Mouse (Mus musculus) CH12.LX (cell line): ENCODE results near the gene 5730522E02Rik. TPM values are rescaled to one million over a fixed set of nuclear protein-coding genes. Genes with fewer than 3 reads are reported as not detected.

Source experiments
- DNase-seq: peaks from one replicate; pipeline ENCODE4 v3.0.0-alpha.2; 2013; ENCODE audit errors: extremely low read depth
- H3K27ac ChIP-seq: 2 replicates; pipeline ENCODE4 v1.5.1; 2012; ENCODE audit warnings: low read depth, mild to moderate bottlenecking, control low read depth, moderate library complexity; ENCODE audit not compliant: insufficient read depth
- H3K27me3 ChIP-seq: replicated peaks from 2 replicates; pipeline ENCODE3; 2012; ENCODE audit warnings: inconsistent platforms
- H3K36me3 ChIP-seq, 2 experiments: replicated peaks in 1 of 2; 2 replicates each; pipeline versions ENCODE3 to v1.6.1; 2012; ENCODE audit warnings: inconsistent platforms in 1 of 2, low read length in 1 of 2, mild to moderate bottlenecking in 1 of 2, mixed read lengths in 1 of 2, moderate library complexity in 1 of 2; ENCODE audit not compliant: control insufficient read depth in 1 of 2, insufficient read depth in 1 of 2
- H3K4me1 ChIP-seq, 2 experiments: 2 replicates each; pipeline ENCODE4 v1.6.1; 2012; ENCODE audit warnings: inconsistent platforms in 1 of 2, moderate library complexity in 1 of 2; ENCODE audit not compliant: insufficient read depth in 2 of 2, control insufficient read depth in 1 of 2
- H3K4me2 ChIP-seq: 2 replicates; pipeline ENCODE4 v1.6.1; 2012; ENCODE audit warnings: low read depth, mild to moderate bottlenecking, control low read depth; ENCODE audit not compliant: poor library complexity, insufficient read depth, severe bottlenecking
- H3K4me3 ChIP-seq, 3 experiments: fragments of 150-350 bp in 1 of 3; sonication (generic) in 1 of 3; replicated peaks in 1 of 3; 2 replicates each; pipeline versions ENCODE3 to v1.5.1; 2011 to 2012; ENCODE audit warnings: low read depth in 2 of 3, low read length in 2 of 3, mild to moderate bottlenecking in 2 of 3, moderate library complexity in 2 of 3, control low read depth in 1 of 3, improper control_type of control experiment in 1 of 3, inconsistent platforms in 1 of 3, mixed read lengths in 1 of 3; ENCODE audit not compliant: poor library complexity in 1 of 3
- H3K79me2 ChIP-seq: replicated peaks from 2 replicates; pipeline ENCODE4 v1.6.1; 2012; ENCODE audit warnings: mild to moderate bottlenecking, moderate library complexity; ENCODE audit not compliant: control insufficient read depth, poor library complexity, insufficient read depth, severe bottlenecking; ENCODE audit errors: extremely low read depth
- H3K9ac ChIP-seq: 2 replicates; pipeline ENCODE4 v1.6.1; 2012; ENCODE audit warnings: low read depth, mild to moderate bottlenecking, control low read depth, moderate library complexity; ENCODE audit not compliant: insufficient read depth
- H3K9me3 ChIP-seq: replicated peaks from 2 replicates; pipeline ENCODE3; 2012; ENCODE audit warnings: low read length, inconsistent platforms, mixed read lengths
- CHD1 ChIP-seq: IDR thresholded peaks from 2 replicates; pipeline ENCODE4 v1.6.1; 2012; ENCODE audit warnings: low read depth, low read length, improper control_type of control experiment, inconsistent platforms
- CTCF ChIP-seq, 2 experiments: IDR thresholded peaks in 1 of 2; conservative IDR thresholded peaks in 1 of 2; 2 replicates each; pipeline ENCODE4 v1.5.1; 2011 to 2012; ENCODE audit warnings: low read depth in 2 of 2, low read length in 2 of 2, improper control_type of control experiment in 1 of 2, inconsistent platforms in 1 of 2, mild to moderate bottlenecking in 1 of 2, moderate library complexity in 1 of 2
- IRF4 ChIP-seq: IDR thresholded peaks from 2 replicates; pipeline ENCODE4 v1.6.1; 2014; ENCODE audit warnings: low read depth, mild to moderate bottlenecking, inconsistent platforms, low read length, improper control_type of control experiment
- JUN ChIP-seq: IDR thresholded peaks from 2 replicates; pipeline ENCODE4 v1.6.1; 2011; ENCODE audit warnings: low read depth, mild to moderate bottlenecking, low read length, improper control_type of control experiment, moderate library complexity; ENCODE audit not compliant: insufficient read depth
- JUND ChIP-seq: conservative IDR thresholded peaks from 2 replicates; pipeline ENCODE4 v1.6.1; 2011; ENCODE audit warnings: low read depth, low read length, improper control_type of control experiment
- KAT2A ChIP-seq: IDR thresholded peaks from 2 replicates; pipeline ENCODE4 v1.6.1; 2012; ENCODE audit warnings: low read length, improper control_type of control experiment, inconsistent platforms; ENCODE audit not compliant: insufficient replicate concordance
- MAX ChIP-seq: IDR thresholded peaks from 2 replicates; pipeline ENCODE4 v1.6.1; 2011; ENCODE audit warnings: low read length, improper control_type of control experiment
- MEF2A ChIP-seq: IDR thresholded peaks from 2 replicates; pipeline ENCODE4 v1.6.1; 2014; ENCODE audit warnings: low read depth, mild to moderate bottlenecking, inconsistent platforms, low read length, improper control_type of control experiment, borderline replicate concordance
- MXI1 ChIP-seq: IDR thresholded peaks from 2 replicates; pipeline ENCODE4 v1.6.1; 2011; ENCODE audit warnings: mild to moderate bottlenecking, low read depth, low read length, improper control_type of control experiment
- MYC ChIP-seq: IDR thresholded peaks from 2 replicates; pipeline ENCODE4 v1.6.1; 2011; ENCODE audit warnings: low read depth, mild to moderate bottlenecking, improper control_type of control experiment, low read length
- NELFE ChIP-seq: IDR thresholded peaks from 2 replicates; pipeline ENCODE4 v1.6.1; 2011; ENCODE audit warnings: low read depth, low read length, improper control_type of control experiment
- NRF1 ChIP-seq: IDR thresholded peaks from 2 replicates; pipeline ENCODE4 v1.6.1; 2014; ENCODE audit warnings: low read depth, mild to moderate bottlenecking, inconsistent platforms, low read length, improper control_type of control experiment, moderate library complexity
- POLR2A ChIP-seq: IDR thresholded peaks from 2 replicates; pipeline ENCODE4 v1.6.1; 2011; ENCODE audit warnings: low read depth, mild to moderate bottlenecking, improper control_type of control experiment, low read length
- RAD21 ChIP-seq: IDR thresholded peaks from 2 replicates; pipeline ENCODE4 v1.6.1; 2011; ENCODE audit warnings: low read depth, mild to moderate bottlenecking, low read length, improper control_type of control experiment, moderate library complexity
- SIN3A ChIP-seq: IDR thresholded peaks from 2 replicates; pipeline ENCODE4 v1.6.1; 2012; ENCODE audit warnings: low read length, improper control_type of control experiment, inconsistent platforms
- SMC3 ChIP-seq: IDR thresholded peaks from 2 replicates; pipeline ENCODE4 v1.6.1; 2011; ENCODE audit warnings: low read depth, low read length, improper control_type of control experiment
- TCF12 ChIP-seq: IDR thresholded peaks from 2 replicates; pipeline ENCODE4 v1.6.1; 2014; ENCODE audit warnings: low read depth, mild to moderate bottlenecking, inconsistent platforms, low read length, improper control_type of control experiment
- USF1 ChIP-seq: IDR thresholded peaks from 2 replicates; pipeline ENCODE4 v1.6.1; 2014; ENCODE audit warnings: low read depth, mild to moderate bottlenecking, inconsistent platforms, low read length, improper control_type of control experiment
- ZKSCAN1 ChIP-seq: IDR thresholded peaks from 2 replicates; pipeline ENCODE4 v1.6.1; 2012; ENCODE audit warnings: low read depth, inconsistent platforms, low read length, improper control_type of control experiment, borderline replicate concordance
- ZNF384 ChIP-seq: IDR thresholded peaks from 2 replicates; pipeline ENCODE4 v1.6.1; 2012; ENCODE audit warnings: low read depth, low read length, improper control_type of control experiment, inconsistent platforms
- dilution Hi-C: fragments of 300-500 bp; cut with MboI; formaldehyde crosslinking; loops from 2 replicates; pipeline ENCODE4 v1.14.3; 2020; ENCODE audit warnings: low sequenced_read_pairs; ENCODE audit not compliant: extremely low pct_unique_long_range_greater_than_20kb, extremely low pct_ligation_motif_present
- in situ Hi-C: fragments of 300-500 bp; cut with MboI; formaldehyde crosslinking; loops from 3 replicates; pipeline ENCODE4 v1.14.3; 2019; ENCODE audit warnings: low sequenced_read_pairs, low pct_ligation_motif_present, low pct_unique_long_range_greater_than_20kb, mixed read lengths
- polyA plus RNA-seq: library from polyadenylated mRNA; unstranded; fragments of >175 nt; gene quantifications from 2 replicates; pipeline ENCODE4 v1.2.1, GENCODE M21; 2012; ENCODE audit warnings: low read depth; ENCODE audit not compliant: insufficient read length
- total RNA-seq, 2 experiments: library from RNA; depleted of rRNA; stranded (reverse); fragments of 300-350 nt in 1 of 2; fragments of >200 nt in 1 of 2; gene quantifications; 2 replicates each; pipeline ENCODE4 v1.2.3; 2012 to 2014

5730522E02Rik gene
- total and polyA plus RNA-seq, 3 experiments = not detected

DNA sequence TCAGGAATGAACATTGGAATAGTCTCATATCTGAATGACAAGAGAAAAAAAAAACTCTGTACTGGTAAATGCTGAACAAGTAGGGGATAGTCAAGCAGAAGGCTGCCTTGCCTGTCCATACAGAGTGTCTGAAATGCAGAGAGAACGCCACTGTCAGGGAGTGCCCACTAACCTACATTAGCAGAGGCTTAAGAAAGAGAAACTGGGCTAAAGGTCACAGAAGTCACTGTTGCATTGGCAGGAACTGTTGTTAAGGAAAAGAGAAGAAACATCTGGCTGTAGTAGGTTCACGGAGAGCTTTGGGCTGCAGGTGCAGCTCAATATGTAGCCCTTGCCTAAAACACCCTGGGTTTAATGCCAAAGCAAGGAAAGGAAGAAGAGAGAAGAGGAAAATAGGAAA, 82.2 kb downstream of the 5730522E02Rik start:
- in situ Hi-C loops = no loop called here
- H3K4me1 ChIP-seq = peaks cover 0 to 9% of the 10 kb centered on the region in 2 experiments; a peak in 3 of 4 replicates
- TF ChIP-seq MEF2A (no peak), USF1 (no peak), SIN3A (no peak), ZKSCAN1 (no peak), JUN (no peak), MXI1 (no peak), POLR2A (no peak), KAT2A (no peak), ZNF384 (no peak), TCF12 (no peak), MAX (no peak), JUND (no peak)
- H3K36me3 ChIP-seq = no peaks in the 10 kb centered on the region
- peak overlapping the region; percentile 94 for H3K4me2 ChIP-seq
- dilution Hi-C loops = no loop called here
- H3K9me3 ChIP-seq = no peaks in the 10 kb centered on the region
- DNase-seq = no peak
- no peak overlapping the region for H3K4me3 ChIP-seq
- no peak overlapping the region for H3K9ac ChIP-seq
- H3K27me3 ChIP-seq = no peaks in the 10 kb centered on the region
- H3K27ac ChIP-seq = no peak overlapping the region
- no peaks in the 10 kb centered on the region for H3K79me2 ChIP-seq

DNA sequence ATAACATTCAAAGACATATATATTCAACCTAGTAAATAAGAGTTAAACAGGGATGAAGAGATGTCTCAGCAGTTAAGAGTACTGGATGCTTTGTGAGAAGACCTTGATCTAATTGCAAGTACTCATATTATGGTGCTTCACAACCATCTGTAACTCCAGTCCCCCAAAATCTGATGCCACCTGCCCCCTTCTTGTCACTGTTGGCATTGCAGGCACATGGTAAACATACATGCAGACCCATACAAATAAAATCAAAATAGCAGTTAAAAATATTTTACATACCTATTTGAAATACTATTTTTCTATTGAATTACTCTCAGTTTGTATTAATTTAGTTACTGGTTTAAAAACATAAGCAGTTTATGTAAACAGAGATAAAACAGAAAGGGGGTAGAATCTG, 84.6 kb downstream of the 5730522E02Rik start:
- Histone ChIP-seq H3K36me3 (no peaks in the 10 kb centered on the region), H3K4me3 (no peak overlapping the region), H3K79me2 (no peaks in the 10 kb centered on the region), H3K27me3 (no peaks in the 10 kb centered on the region), H3K9me3 (no peaks in the 10 kb centered on the region), H3K27ac (no peak overlapping the region), H3K4me2 (no peak overlapping the region), H3K9ac (no peak overlapping the region), H3K4me1 (peaks cover 0 to 9% of the 10 kb centered on the region in 2 experiments; a peak in 3 of 4 replicates)
- in situ Hi-C loops = no loop called here
- dilution Hi-C loops = no loop called here
- no peak for DNase-seq
- TF ChIP-seq CTCF (conservative IDR thresholded peaks at IDR 0.05 in 1 of 2, IDR thresholded peaks at IDR 0.05 in 1 of 2; ENCODE audit: low read depth in 2 of 2, low read length in 2 of 2) = peak in 1 of 2 experiments; percentile 13; a peak in 1 of 4 replicates
- peak; percentile 18 for TF ChIP-seq RAD21
- no peak for TF ChIP-seq MXI1
- TF ChIP-seq TCF12 = no peak
- no peak for TF ChIP-seq NELFE
- no peak for TF ChIP-seq NRF1
- TF ChIP-seq MEF2A = no peak
- no peak for TF ChIP-seq CHD1
- TF ChIP-seq ZNF384 = no peak
- no peak for TF ChIP-seq USF1
- TF ChIP-seq MAX = no peak
- no peak for TF ChIP-seq MYC
- TF ChIP-seq SMC3 = no peak
- TF ChIP-seq IRF4 = no peak
